Mouse (Mus musculus): ENCODE measurements around the gene Creb5. TPM values are rescaled to one million over a fixed set of nuclear protein-coding genes. Genes with fewer than 3 reads are reported as not detected.
A peak's percentile ranks its signal among the peaks of the same experiment; 100 is the strongest.

Creb5 gene
- polyA plus RNA-seq, 2 experiments = 20.0 to 46.1 TPM

DNA sequence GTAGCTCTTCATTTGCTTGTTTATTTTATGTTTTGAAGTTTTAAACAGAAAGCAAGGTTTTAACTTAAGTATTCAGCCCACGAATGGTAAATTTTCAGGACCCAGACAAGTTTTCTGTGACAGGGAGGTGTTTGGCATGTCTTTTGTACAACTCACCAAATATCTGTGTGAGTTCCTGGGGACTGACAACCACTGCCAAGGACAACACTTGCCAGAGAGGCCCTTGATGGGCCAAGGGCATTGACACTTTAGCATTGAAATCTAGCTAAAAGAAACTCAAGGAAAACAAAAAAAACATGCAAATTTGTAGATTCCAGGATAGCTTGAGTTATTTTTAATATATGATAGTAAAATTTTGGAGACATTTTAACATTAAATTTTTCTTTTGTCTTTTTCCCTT is 332.6 kb downstream of the Creb5 start:
- Histone ChIP-seq H3K9ac (ENCODE audit: low read depth, low read length, severe bottlenecking) (no peak overlapping the region), H3K27ac (replicated peaks; ENCODE audit: low read depth, low read length) (no peak overlapping the region), H3K4me2 (replicated peaks; ENCODE audit: low read depth, low read length, severe bottlenecking) (no peak overlapping the region), H3K9me3 (ENCODE audit: control insufficient read depth, low read length) (no peaks in the 10 kb centered on the region), H3K36me3 (ENCODE audit: control insufficient read depth, insufficient read depth, low read length) (no peaks in the 10 kb centered on the region), H3K4me1 (ENCODE audit: control insufficient read depth, insufficient read depth, low read length) (peaks cover 30% of the 10 kb centered on the region), H3K4me3 (replicated peaks; ENCODE audit: low read length) (no peak overlapping the region), H3K27me3 (ENCODE audit: control insufficient read depth, insufficient read depth, low read length) (no peaks in the 10 kb centered on the region)
- DNase-seq (ENCODE audit: low spot score) (no peak), ATAC-seq (ENCODE audit: low FRiP score, low read depth) (no peak)
- WGBS = 81% methylated on average over 1 of the region's 1 CpGs
- no peak for TF ChIP-seq POLR2A (IDR thresholded peaks at IDR 0.05; ENCODE audit: borderline replicate concordance, extremely low read depth, insufficient read depth, insufficient read length)

DNA sequence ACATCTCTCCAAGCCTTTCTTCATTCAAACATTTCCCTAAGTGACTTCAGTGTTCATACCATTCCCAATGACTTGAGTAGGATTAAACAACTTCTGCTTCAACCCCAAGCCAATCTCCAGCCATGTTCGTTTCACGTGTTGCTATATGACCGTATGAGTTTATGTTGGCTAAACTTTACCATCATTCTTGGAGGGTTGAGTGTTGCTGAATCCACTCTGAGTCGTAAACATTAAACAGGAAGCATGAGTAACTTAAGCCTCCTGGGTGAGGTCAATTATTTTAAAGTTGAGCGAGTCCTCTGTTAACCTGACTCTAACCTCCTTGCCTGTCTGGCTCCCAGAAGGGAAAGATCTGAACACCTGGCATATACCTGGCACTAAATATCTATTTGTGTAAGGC is 334.2 kb downstream of the Creb5 start:
- no peaks in the 10 kb centered on the region for H3K9me3 ChIP-seq (ENCODE audit: control insufficient read depth, low read length)
- H3K4me2 ChIP-seq (replicated peaks; ENCODE audit: low read depth, low read length, severe bottlenecking) = no peak overlapping the region
- ATAC-seq (ENCODE audit: low FRiP score, low read depth) = no peak
- DNase-seq (ENCODE audit: low spot score) = no peak
- TF ChIP-seq POLR2A (IDR thresholded peaks at IDR 0.05; ENCODE audit: borderline replicate concordance, extremely low read depth, insufficient read depth, insufficient read length) = no peak
- no peak overlapping the region for H3K4me3 ChIP-seq (replicated peaks; ENCODE audit: low read length)
- no peak overlapping the region for H3K9ac ChIP-seq (ENCODE audit: low read depth, low read length, severe bottlenecking)
- H3K4me1 ChIP-seq (ENCODE audit: control insufficient read depth, insufficient read depth, low read length) = peaks cover 23% of the 10 kb centered on the region; the same call in 1 of the 2 replicates
- no peak overlapping the region for H3K27ac ChIP-seq (replicated peaks; ENCODE audit: low read depth, low read length)
- H3K36me3 ChIP-seq (ENCODE audit: control insufficient read depth, insufficient read depth, low read length) = no peaks in the 10 kb centered on the region
- WGBS = 38% methylated on average over 5 of the region's 5 CpGs
- H3K27me3 ChIP-seq (ENCODE audit: control insufficient read depth, insufficient read depth, low read length) = no peaks in the 10 kb centered on the region

DNA sequence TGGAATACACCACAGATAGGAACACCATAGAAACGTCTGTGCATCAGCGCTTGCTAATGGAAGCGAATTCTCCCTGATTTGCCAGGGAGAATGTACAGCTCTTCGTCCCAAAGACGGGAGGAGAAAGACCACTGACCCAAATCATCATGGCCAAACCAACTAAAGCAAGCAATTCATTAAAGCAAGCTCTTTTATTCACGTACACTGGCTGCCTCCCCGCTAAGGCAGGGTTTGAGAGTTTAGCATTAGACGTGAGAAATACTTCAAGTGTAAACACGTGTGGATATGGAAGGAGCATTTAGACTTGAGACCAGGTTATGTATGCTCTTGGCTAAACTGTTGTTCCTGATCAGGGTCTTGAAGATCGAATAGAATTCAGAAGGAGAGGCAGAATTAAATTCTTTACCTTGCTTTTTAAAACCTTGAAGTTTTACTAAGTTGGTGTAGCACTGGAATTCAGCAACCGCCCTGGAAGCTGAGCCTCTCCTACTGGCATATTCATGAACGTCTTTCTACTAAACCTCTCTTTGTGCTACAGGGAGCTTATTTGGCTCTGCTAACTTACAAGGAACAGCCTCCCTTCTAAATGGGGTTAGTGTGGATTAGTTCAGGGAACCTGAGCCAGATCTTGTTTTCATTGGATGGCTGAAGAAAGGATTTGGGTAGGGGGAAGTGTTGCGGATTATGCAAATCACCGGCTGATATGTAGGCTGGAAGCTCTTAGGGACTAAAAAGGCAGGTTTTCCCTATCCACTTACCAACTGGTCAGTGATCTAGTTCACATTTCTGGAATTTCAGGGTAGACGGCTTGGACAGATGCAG is 337.6 kb downstream of the Creb5 start:
- DNase-seq (ENCODE audit: low spot score) (peak; percentile 26), ATAC-seq (ENCODE audit: low FRiP score, low read depth) (no peak; the same call in 1 of the 2 replicates)
- Histone ChIP-seq H3K36me3 (ENCODE audit: control insufficient read depth, insufficient read depth, low read length) (no peaks in the 10 kb centered on the region), H3K9ac (ENCODE audit: low read depth, low read length, severe bottlenecking) (no peak overlapping the region), H3K4me1 (ENCODE audit: control insufficient read depth, insufficient read depth, low read length) (peaks cover 27% of the 10 kb centered on the region; the same call in 1 of the 2 replicates), H3K4me2 (replicated peaks; ENCODE audit: low read depth, low read length, severe bottlenecking) (no peak overlapping the region), H3K27me3 (ENCODE audit: control insufficient read depth, insufficient read depth, low read length) (no peaks in the 10 kb centered on the region), H3K27ac (replicated peaks; ENCODE audit: low read depth, low read length) (peak overlapping the region; percentile 61), H3K9me3 (ENCODE audit: control insufficient read depth, low read length) (no peaks in the 10 kb centered on the region), H3K4me3 (replicated peaks; ENCODE audit: low read length) (no peak overlapping the region)
- no peak for TF ChIP-seq POLR2A (IDR thresholded peaks at IDR 0.05; ENCODE audit: borderline replicate concordance, extremely low read depth, insufficient read depth, insufficient read length)
- WGBS = 57% methylated on average over 15 of the region's 15 CpGs

DNA sequence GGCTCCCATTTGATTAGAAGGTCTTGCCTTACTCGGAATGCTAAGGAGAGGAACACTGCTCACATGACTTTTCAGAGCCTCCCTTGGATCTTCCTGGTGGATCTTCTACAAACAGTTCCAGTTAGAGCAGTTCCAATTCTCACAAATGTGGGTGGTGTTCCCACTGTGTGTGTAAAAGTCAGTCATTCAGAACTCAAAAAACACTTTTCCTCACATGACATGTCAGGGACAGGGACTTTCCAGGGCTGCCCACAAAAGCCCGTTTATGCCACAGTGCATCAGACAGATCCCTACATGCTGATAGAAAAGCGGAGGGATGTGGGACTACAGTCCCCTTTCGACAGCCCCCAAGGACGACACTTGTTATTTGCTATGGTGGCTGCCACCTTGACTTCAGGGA is 339.0 kb downstream of the Creb5 start:
- no peak for ATAC-seq (ENCODE audit: low FRiP score, low read depth)
- H3K4me1 ChIP-seq (ENCODE audit: control insufficient read depth, insufficient read depth, low read length) = peaks cover 22% of the 10 kb centered on the region; the same call in 1 of the 2 replicates

DNA sequence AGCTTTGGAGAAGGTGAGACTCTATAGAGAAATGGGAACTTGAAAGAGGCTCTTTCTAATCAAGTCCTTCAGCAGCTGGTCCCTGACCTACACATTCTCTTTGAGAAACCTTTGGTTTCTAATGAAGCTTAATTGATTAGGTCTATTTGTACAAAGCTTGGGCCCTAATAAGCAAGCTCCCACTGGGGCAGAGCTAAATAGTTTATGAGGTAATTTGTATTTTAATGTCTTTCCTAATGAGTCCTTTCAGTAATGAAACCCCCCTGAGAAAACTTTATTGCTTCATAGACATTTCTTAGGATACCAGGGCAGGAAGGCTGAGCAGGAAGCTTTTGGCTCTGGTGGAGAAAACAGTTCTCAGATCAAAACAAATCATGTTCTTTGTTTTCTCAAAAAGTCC is 341.6 kb downstream of the Creb5 start:
- no peak for DNase-seq (ENCODE audit: low spot score)
- no peak overlapping the region for H3K4me3 ChIP-seq (replicated peaks; ENCODE audit: low read length)
- no peak overlapping the region for H3K9ac ChIP-seq (ENCODE audit: low read depth, low read length, severe bottlenecking)
- no peak for TF ChIP-seq POLR2A (IDR thresholded peaks at IDR 0.05; ENCODE audit: borderline replicate concordance, extremely low read depth, insufficient read depth, insufficient read length)
- no peak overlapping the region for H3K27ac ChIP-seq (replicated peaks; ENCODE audit: low read depth, low read length)
- no peak for ATAC-seq (ENCODE audit: low FRiP score, low read depth)
- H3K4me2 ChIP-seq (replicated peaks; ENCODE audit: low read depth, low read length, severe bottlenecking) = no peak overlapping the region
- no peaks in the 10 kb centered on the region for H3K27me3 ChIP-seq (ENCODE audit: control insufficient read depth, insufficient read depth, low read length)
- no peaks in the 10 kb centered on the region for H3K9me3 ChIP-seq (ENCODE audit: control insufficient read depth, low read length)
- H3K4me1 ChIP-seq (ENCODE audit: control insufficient read depth, insufficient read depth, low read length) = 0 out of 2 replicates have a peak, but pooled peaks cover 17% of the 10 kb centered on the region
- no peaks in the 10 kb centered on the region for H3K36me3 ChIP-seq (ENCODE audit: control insufficient read depth, insufficient read depth, low read length)

More for the DNA sequence above, 339.0 kb downstream of the Creb5 start:
- TF ChIP-seq POLR2A (IDR thresholded peaks at IDR 0.05; ENCODE audit: borderline replicate concordance, extremely low read depth, insufficient read depth, insufficient read length) = no peak
- no peak overlapping the region for H3K4me3 ChIP-seq (replicated peaks; ENCODE audit: low read length)
- no peak overlapping the region for H3K9ac ChIP-seq (ENCODE audit: low read depth, low read length, severe bottlenecking)
- H3K4me2 ChIP-seq (replicated peaks; ENCODE audit: low read depth, low read length, severe bottlenecking) = no peak overlapping the region
- 87% methylated on average over 5 of the region's 5 CpGs for WGBS
- no peak overlapping the region for H3K27ac ChIP-seq (replicated peaks; ENCODE audit: low read depth, low read length)
- no peaks in the 10 kb centered on the region for H3K36me3 ChIP-seq (ENCODE audit: control insufficient read depth, insufficient read depth, low read length)
- DNase-seq (ENCODE audit: low spot score) = no peak
- H3K9me3 ChIP-seq (ENCODE audit: control insufficient read depth, low read length) = no peaks in the 10 kb centered on the region
- no peaks in the 10 kb centered on the region for H3K27me3 ChIP-seq (ENCODE audit: control insufficient read depth, insufficient read depth, low read length)
